Mouse (Mus musculus) retina, adult 2 months (tissue): ENCODE data around the gene Gm21209.
"Not testable (repeated sequence)": the region's sequence is repeated elsewhere in the genome, so short reads cannot be mapped to it uniquely, and the experiment has no call there.

Experiments used
- DNase-seq: peaks from one replicate; pipeline ENCODE4 v3.0.0-alpha.2; 2012; ENCODE audit warnings: low read depth, low spot score

The Gm21209 gene

GRCm38 (mm10) chrY:49570856-49571255 lies at the start of gene Gm21209:
Gene Gm21209 (plus strand): TSS chrY:49571156.
- DNase-seq = not testable (repeated sequence)
